ENCODE assay signal across 26 mouse cellular contexts in genomic region chr6:115960322-115960721, GRCm38 (mm10). TPM values are rescaled to one million over a fixed set of nuclear protein-coding genes. Genes with fewer than 3 reads are reported as not detected.
"Had no signal": no experiment of that assay in that cellular context is flagged by ENCODE, and none has a peak within 500 bp of the region (broad histone marks: within the 10 kb centered on the region; RNA-seq: fewer than 3 reads in every experiment).

No protein-coding gene starts in this region.

- H3K4me3 ChIP-seq: kidney, embryonic 15.5 days; limb, embryonic 13.5 days; liver, embryonic 12.5 days; liver, embryonic 15.5 days; midbrain, embryonic 13.5 days had no signal

- H3K9ac ChIP-seq: kidney, embryonic 15.5 days; limb, embryonic 13.5 days; liver, embryonic 12.5 days; liver, embryonic 15.5 days; midbrain, embryonic 13.5 days had no signal

- H3K27ac ChIP-seq: kidney, embryonic 15.5 days; limb, embryonic 13.5 days; liver, embryonic 12.5 days; liver, embryonic 15.5 days; macrophage; midbrain, embryonic 13.5 days had no signal

- H3K36me3 ChIP-seq: liver, embryonic 15.5 days; midbrain, embryonic 13.5 days had no signal

- H3K9me3 ChIP-seq: kidney, embryonic 15.5 days; limb, embryonic 13.5 days; liver, embryonic 12.5 days; liver, embryonic 15.5 days; midbrain, embryonic 13.5 days had no signal

- H3K27me3 ChIP-seq: kidney, embryonic 15.5 days; liver, embryonic 15.5 days; midbrain, embryonic 13.5 days had no signal

- DNase-seq: kidney, adult 8-10 months; kidney, postnatal 10 days; left cerebral cortex, postnatal 4 days; liver; thymus, adult 18-20 months; thymus, postnatal 36 days had no signal

RNA-seq across cellular contexts. Expression of gene H1foo, which starts 15.6 kb away (rescaled TPM):
- total RNA-seq: layer of hippocampus, adult 8-10 months; layer of hippocampus, postnatal 14 days; left cerebral cortex, adult 8-10 months; left cerebral cortex, postnatal 14 days; left cerebral cortex, postnatal 4 days; megakaryocyte, adult 5-6 weeks; midbrain, postnatal 0 days had no signal
- polyA plus RNA-seq: kidney, embryonic 15.5 days; limb, embryonic 13.5 days; liver, embryonic 12.5 days; liver, embryonic 15.5 days; lung, postnatal 0 days; macrophage; midbrain, embryonic 13.5 days; midbrain, postnatal 0 days; neural tube, embryonic 11.5 days; neural tube, embryonic 14.5 days; small intestine, adult 2 months; spleen, adult 2 months; stomach, embryonic 16.5 days; testis, adult 2 months; urinary bladder, adult 2 months had no signal

RNA-seq across cellular contexts. Expression of gene Rho, which starts 28.8 kb away (rescaled TPM):
- polyA plus RNA-seq: liver, embryonic 12.5 days; liver, embryonic 15.5 days; macrophage; neural tube, embryonic 11.5 days had no signal
